Mouse (Mus musculus) ES-Bruce4 (cell line): ENCODE data around the gene Hoxc6.

ENCODE experiments used
- CTCF ChIP-seq: IDR thresholded peaks from one replicate; pipeline ENCODE4 v1.8.1; 2011; ENCODE audit warnings: low read depth, low read length
- EP300 ChIP-seq: IDR thresholded peaks from 2 replicates; pipeline ENCODE4 v1.6.1; 2011; ENCODE audit warnings: low read depth, low read length; ENCODE audit not compliant: insufficient read depth

DNA sequence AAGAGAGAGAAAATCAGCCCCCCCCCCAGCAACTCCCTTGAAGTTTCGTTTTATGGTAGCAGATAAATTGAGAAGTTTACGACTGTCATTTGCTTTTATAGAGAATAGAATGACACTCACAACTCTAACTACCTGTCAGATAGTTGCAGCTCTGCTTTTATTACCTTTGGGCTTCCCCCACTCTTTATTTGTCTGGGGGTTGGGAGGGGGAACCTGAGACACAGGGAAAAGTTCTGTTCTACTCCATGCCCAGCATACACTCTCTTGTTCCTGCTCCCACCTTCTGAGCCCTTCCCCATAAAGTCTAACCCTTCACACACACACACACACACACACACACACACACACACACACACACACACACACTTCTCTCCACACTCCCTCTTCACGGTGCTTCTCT lies 5.2 kb upstream of the Hoxc6 start:
- no peak for TF ChIP-seq CTCF
- TF ChIP-seq EP300, result no peak
